Mouse (Mus musculus): ENCODE measurements at regions not wholly inside any gene's neighbourhood (a gene's known extent, or its start where the extent isn't known, plus 50 kb on each side); places are given as distances from the start of the nearest gene placed in this dataset.

DNA sequence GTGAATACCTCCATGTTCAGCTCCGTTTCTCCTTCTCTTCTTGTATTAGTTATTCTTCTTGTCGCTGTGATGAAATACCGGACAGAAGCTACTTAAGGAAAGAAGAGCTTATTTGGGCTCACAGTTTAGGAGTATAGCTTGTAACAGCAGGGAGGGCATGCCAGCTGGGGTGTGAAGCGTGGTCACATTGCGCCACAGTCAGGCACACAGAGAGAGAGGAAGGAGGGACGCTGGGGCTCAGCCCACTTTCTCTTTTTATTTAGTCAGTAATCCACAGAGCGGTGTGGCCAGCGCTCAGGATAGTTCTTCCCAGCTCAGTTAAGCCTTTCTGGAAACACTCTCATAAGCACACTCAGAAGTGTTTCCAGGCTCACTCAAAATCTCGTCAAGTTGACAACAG is 95.8 kb upstream of the Twist2 start:
- TF ChIP-seq CTCF (IDR thresholded peaks at IDR 0.05; ENCODE audit: insufficient read depth, low read length) (0 out of 2 replicates have a peak, but pooled peaks have one; percentile 15), POLR2A (IDR thresholded peaks at IDR 0.05; ENCODE audit: borderline replicate concordance, extremely low read depth, low read depth, low read length) (no peak)
